Mouse (Mus musculus): ENCODE results near the gene Cdc42ep3. TPM values are rescaled to one million over a fixed set of nuclear protein-coding genes. Genes with fewer than 3 reads are reported as not detected.

Cdc42ep3 gene
- polyA plus RNA-seq, 2 experiments: 35.1 to 69.4 TPM

- H3K9ac ChIP-seq (ENCODE audit: low read depth, low read length, severe bottlenecking): no peak overlapping the region
- no peak for DNase-seq (ENCODE audit: low spot score)
- no peak overlapping the region for H3K4me2 ChIP-seq (replicated peaks; ENCODE audit: low read depth, low read length, severe bottlenecking)
- H3K4me3 ChIP-seq (replicated peaks; ENCODE audit: low read length): no peak overlapping the region
- H3K27me3 ChIP-seq (ENCODE audit: control insufficient read depth, insufficient read depth, low read length): no peaks in the 10 kb centered on the region
- no peaks in the 10 kb centered on the region for H3K4me1 ChIP-seq (ENCODE audit: control insufficient read depth, insufficient read depth, low read length)
- no peaks in the 10 kb centered on the region for H3K9me3 ChIP-seq (ENCODE audit: control insufficient read depth, low read length)
- H3K36me3 ChIP-seq (ENCODE audit: control insufficient read depth, insufficient read depth, low read length): peaks cover 30% of the 10 kb centered on the region
- WGBS: 87% methylated on average over 11 of the region's 11 CpGs
- no peak for TF ChIP-seq POLR2A (IDR thresholded peaks at IDR 0.05; ENCODE audit: borderline replicate concordance, extremely low read depth, insufficient read depth, insufficient read length)
- no peak for ATAC-seq (ENCODE audit: low FRiP score, low read depth)
- no peak overlapping the region for H3K27ac ChIP-seq (replicated peaks; ENCODE audit: low read depth, low read length)
Measured at GRCm38 (mm10) chr17:79334701-79335100, 20.2 kb downstream of the Cdc42ep3 start.

GRCm38 (mm10) chr17:79333650-79334049, 21.2 kb downstream of the Cdc42ep3 start:
- H3K9ac ChIP-seq (ENCODE audit: low read depth, low read length, severe bottlenecking): no peak overlapping the region
- H3K27me3 ChIP-seq (ENCODE audit: control insufficient read depth, insufficient read depth, low read length): no peaks in the 10 kb centered on the region
- no peaks in the 10 kb centered on the region for H3K4me1 ChIP-seq (ENCODE audit: control insufficient read depth, insufficient read depth, low read length)
- no peak overlapping the region for H3K4me3 ChIP-seq (replicated peaks; ENCODE audit: low read length)
- H3K9me3 ChIP-seq (ENCODE audit: control insufficient read depth, low read length): no peaks in the 10 kb centered on the region
- no peak overlapping the region for H3K4me2 ChIP-seq (replicated peaks; ENCODE audit: low read depth, low read length, severe bottlenecking)
- ATAC-seq (ENCODE audit: low FRiP score, low read depth) (no peak), DNase-seq (ENCODE audit: low spot score) (no peak)
- H3K36me3 ChIP-seq (ENCODE audit: control insufficient read depth, insufficient read depth, low read length): peaks cover 24% of the 10 kb centered on the region
- 73% methylated on average over 9 of the region's 9 CpGs for WGBS
- no peak overlapping the region for H3K27ac ChIP-seq (replicated peaks; ENCODE audit: low read depth, low read length)
- no peak for TF ChIP-seq POLR2A (IDR thresholded peaks at IDR 0.05; ENCODE audit: borderline replicate concordance, extremely low read depth, insufficient read depth, insufficient read length)

GRCm38 (mm10) chr17:79332864-79333263, 22.0 kb downstream of the Cdc42ep3 start:
- 81% methylated on average over 3 of the region's 3 CpGs for WGBS
- TF ChIP-seq POLR2A (IDR thresholded peaks at IDR 0.05; ENCODE audit: borderline replicate concordance, extremely low read depth, insufficient read depth, insufficient read length): no peak
- H3K4me2 ChIP-seq (replicated peaks; ENCODE audit: low read depth, low read length, severe bottlenecking): no peak overlapping the region
- DNase-seq (ENCODE audit: low spot score) (no peak), ATAC-seq (ENCODE audit: low FRiP score, low read depth) (no peak)
- peaks cover 24% of the 10 kb centered on the region for H3K36me3 ChIP-seq (ENCODE audit: control insufficient read depth, insufficient read depth, low read length)
- no peak overlapping the region for H3K4me3 ChIP-seq (replicated peaks; ENCODE audit: low read length)
- H3K27me3 ChIP-seq (ENCODE audit: control insufficient read depth, insufficient read depth, low read length): no peaks in the 10 kb centered on the region
- no peak overlapping the region for H3K27ac ChIP-seq (replicated peaks; ENCODE audit: low read depth, low read length)
- no peaks in the 10 kb centered on the region for H3K9me3 ChIP-seq (ENCODE audit: control insufficient read depth, low read length)
- no peaks in the 10 kb centered on the region for H3K4me1 ChIP-seq (ENCODE audit: control insufficient read depth, insufficient read depth, low read length)
- no peak overlapping the region for H3K9ac ChIP-seq (ENCODE audit: low read depth, low read length, severe bottlenecking)

- Histone ChIP-seq H3K27me3 (ENCODE audit: control insufficient read depth, insufficient read depth, low read length) (no peaks in the 10 kb centered on the region), H3K4me2 (replicated peaks; ENCODE audit: low read depth, low read length, severe bottlenecking) (no peak overlapping the region), H3K4me1 (ENCODE audit: control insufficient read depth, insufficient read depth, low read length) (no peaks in the 10 kb centered on the region), H3K4me3 (replicated peaks; ENCODE audit: low read length) (no peak overlapping the region), H3K27ac (replicated peaks; ENCODE audit: low read depth, low read length) (no peak overlapping the region), H3K9ac (ENCODE audit: low read depth, low read length, severe bottlenecking) (no peak overlapping the region), H3K36me3 (ENCODE audit: control insufficient read depth, insufficient read depth, low read length) (peaks cover 14% of the 10 kb centered on the region), H3K9me3 (ENCODE audit: control insufficient read depth, low read length) (no peaks in the 10 kb centered on the region)
- ATAC-seq (ENCODE audit: low FRiP score, low read depth) (no peak), DNase-seq (ENCODE audit: low spot score) (no peak)
- 90% methylated on average over 2 of the region's 2 CpGs for WGBS
- no peak for TF ChIP-seq POLR2A (IDR thresholded peaks at IDR 0.05; ENCODE audit: borderline replicate concordance, extremely low read depth, insufficient read depth, insufficient read length)
Measured at GRCm38 (mm10) chr17:79330397-79330796, 24.5 kb downstream of the Cdc42ep3 start.

GRCm38 (mm10) chr17:79326868-79327376, 28.0 kb downstream of the Cdc42ep3 start:
- Histone ChIP-seq H3K27me3 (ENCODE audit: control insufficient read depth, insufficient read depth, low read length) (no peaks in the 10 kb centered on the region), H3K4me2 (replicated peaks; ENCODE audit: low read depth, low read length, severe bottlenecking) (no peak overlapping the region), H3K9me3 (ENCODE audit: control insufficient read depth, low read length) (no peaks in the 10 kb centered on the region), H3K4me1 (ENCODE audit: control insufficient read depth, insufficient read depth, low read length) (no peaks in the 10 kb centered on the region), H3K36me3 (ENCODE audit: control insufficient read depth, insufficient read depth, low read length) (no peaks in the 10 kb centered on the region), H3K27ac (replicated peaks; ENCODE audit: low read depth, low read length) (no peak overlapping the region), H3K9ac (ENCODE audit: low read depth, low read length, severe bottlenecking) (no peak overlapping the region), H3K4me3 (replicated peaks; ENCODE audit: low read length) (no peak overlapping the region)
- ATAC-seq (ENCODE audit: low FRiP score, low read depth) (no peak), DNase-seq (ENCODE audit: low spot score) (no peak)
- 85% methylated on average over 4 of the region's 4 CpGs for WGBS
- TF ChIP-seq POLR2A (IDR thresholded peaks at IDR 0.05; ENCODE audit: borderline replicate concordance, extremely low read depth, insufficient read depth, insufficient read length): no peak

All from limb, embryonic 14.5 days (tissue).